Mouse (Mus musculus) embryonic facial prominence, embryonic 14.5 days (tissue): ENCODE results near the gene Lyg1. TPM values are rescaled to one million over a fixed set of nuclear protein-coding genes. Genes with fewer than 3 reads are reported as not detected.

Experiments used
- polyA plus RNA-seq: library from polyadenylated mRNA; unstranded; fragments of >200 nt; fragmentation: Nextera tagmentation; extraction: Ambion mirVana; gene quantifications from 2 replicates; pipeline ENCODE4 v1.2.1, GENCODE M21; 2014

Lyg1 gene
- polyA plus RNA-seq, 1 experiment from 2014 or later = not detected

Other genes with a start within 250 kb of the Lyg1 start
- gene 2010300C02Rik, start 237.7 kb downstream of the Lyg1 start, polyA plus RNA-seq = 4.6 and 6.5 TPM in 2 replicates
- 5.3 and 7.2 TPM in 2 replicates for gene Tsga10, start 91.3 kb downstream of the Lyg1 start, polyA plus RNA-seq
- 9.6 TPM in 2 replicates for gene Lipt1, start 86.0 kb downstream of the Lyg1 start, polyA plus RNA-seq
- 22.1 and 22.6 TPM in 2 replicates for gene Mitd1, start 67.3 kb downstream of the Lyg1 start, polyA plus RNA-seq
- 263 and 284 TPM in 2 replicates for gene Mrpl30, start 67.3 kb downstream of the Lyg1 start, polyA plus RNA-seq
- 0.11 TPM in 1 of 2 replicates, not detected in the other for gene Lyg2, start 41.3 kb downstream of the Lyg1 start, polyA plus RNA-seq
- 125 and 130 TPM in 2 replicates for gene Txndc9, start 40.1 kb upstream of the Lyg1 start, polyA plus RNA-seq
- 24.5 and 25.1 TPM in 2 replicates for gene Eif5b, start 40.3 kb upstream of the Lyg1 start, polyA plus RNA-seq
- gene Rev1, start 172.0 kb upstream of the Lyg1 start, polyA plus RNA-seq = 20.6 and 27.7 TPM in 2 replicates